Mouse (Mus musculus): ENCODE measurements at regions not wholly inside any gene's neighbourhood (a gene's known extent, or its start where the extent isn't known, plus 50 kb on each side); places are given as distances from the start of the nearest gene placed in this dataset.

DNA sequence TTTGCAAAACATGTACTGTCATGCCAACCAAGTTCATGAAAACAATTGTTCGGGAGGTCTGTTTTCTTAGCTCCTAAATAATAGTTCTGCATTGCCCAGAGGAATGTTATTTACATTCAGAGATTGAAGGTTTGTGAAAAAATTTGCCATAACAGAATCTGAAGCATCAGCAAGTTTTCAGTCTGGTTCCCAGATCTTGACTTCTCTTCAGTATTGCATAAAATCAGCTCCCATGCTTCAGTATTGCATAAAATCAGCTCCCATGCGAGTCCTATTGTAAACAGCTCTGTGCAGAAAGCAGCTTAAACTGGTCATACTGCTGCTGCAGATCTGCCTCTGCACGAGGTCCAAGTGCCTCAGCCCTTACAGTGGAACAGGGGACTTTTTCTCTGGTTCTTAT, 155.5 kb downstream of the Cxcl12 start:
- no peaks in the 10 kb centered on the region for H3K9me3 ChIP-seq
- whole genome bisulfite sequencing: 75% methylated on average over 3 of the region's 3 CpGs
- H3K27ac ChIP-seq: no peak overlapping the region

GRCm38 (mm10) chr6:117326835-117327775, 158.8 kb downstream of the Cxcl12 start:
- peaks cover 49% of the 10 kb centered on the region for H3K4me1 ChIP-seq
- H3K27me3 ChIP-seq (ENCODE audit: insufficient read depth, poor library complexity, severe bottlenecking): no peaks in the 10 kb centered on the region
- DNase-seq (ENCODE audit: low spot score): peak; percentile 90
- H3K4me3 ChIP-seq: no peak overlapping the region
- 53% methylated on average over 18 of the region's 18 CpGs for whole genome bisulfite sequencing
- no peaks in the 10 kb centered on the region for H3K36me3 ChIP-seq
- H3K9me3 ChIP-seq: no peaks in the 10 kb centered on the region
- peak overlapping the region; percentile 67 for H3K27ac ChIP-seq

More for the DNA sequence above, 155.5 kb downstream of the Cxcl12 start:
- Histone ChIP-seq H3K36me3 (no peaks in the 10 kb centered on the region), H3K4me1 (peaks cover 34% of the 10 kb centered on the region), H3K4me3 (no peak overlapping the region), H3K27me3 (ENCODE audit: insufficient read depth, poor library complexity, severe bottlenecking) (no peaks in the 10 kb centered on the region; the same call in 1 of the 2 replicates)
- DNase-seq (ENCODE audit: low spot score): no peak

DNA sequence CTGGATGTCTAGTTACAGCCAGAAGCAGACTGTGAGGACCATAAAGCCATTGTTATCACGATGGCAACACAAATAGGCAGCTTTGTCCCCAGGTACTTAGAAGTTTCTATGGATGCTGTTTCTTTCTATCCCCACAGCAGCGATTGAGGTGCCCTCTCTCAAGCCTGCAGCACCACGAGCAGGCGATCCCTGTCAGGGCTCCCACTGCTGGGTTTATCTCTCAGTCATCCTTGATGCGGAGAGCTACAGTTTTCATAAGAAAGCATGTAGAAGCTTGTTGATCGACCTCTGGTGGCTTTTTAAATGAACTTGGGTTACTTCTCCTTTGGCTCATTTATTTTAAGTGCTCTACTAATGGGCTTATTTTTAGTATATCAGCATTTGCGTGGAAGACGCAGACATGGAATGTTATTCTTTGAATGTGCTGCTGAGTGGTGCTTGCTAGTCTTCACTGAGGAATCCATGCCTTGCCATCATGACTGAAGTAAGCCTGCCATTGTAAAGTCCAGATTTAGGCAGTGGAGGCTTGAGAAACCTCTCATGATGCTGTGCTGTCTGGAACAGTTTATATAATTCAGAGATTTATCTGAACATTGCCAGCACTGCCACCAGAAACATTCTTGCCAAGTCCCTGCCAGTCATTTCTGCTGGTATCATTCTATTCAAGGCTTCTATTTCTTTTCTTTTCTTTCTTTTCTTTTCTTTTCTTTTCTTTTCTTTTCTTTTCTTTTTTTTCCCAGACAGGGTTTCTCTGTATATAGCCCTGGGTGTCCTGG, 161.0 kb downstream of the Cxcl12 start:
- 39% methylated on average over 8 of the region's 8 CpGs for WGBS
- Histone ChIP-seq H3K27ac (no peak overlapping the region), H3K9me3 (no peaks in the 10 kb centered on the region), H3K27me3 (ENCODE audit: insufficient read depth, poor library complexity, severe bottlenecking) (no peaks in the 10 kb centered on the region), H3K36me3 (no peaks in the 10 kb centered on the region), H3K4me3 (no peak overlapping the region), H3K4me1 (peaks cover 49% of the 10 kb centered on the region)
- DNase-seq (ENCODE audit: low spot score): no peak

DNA sequence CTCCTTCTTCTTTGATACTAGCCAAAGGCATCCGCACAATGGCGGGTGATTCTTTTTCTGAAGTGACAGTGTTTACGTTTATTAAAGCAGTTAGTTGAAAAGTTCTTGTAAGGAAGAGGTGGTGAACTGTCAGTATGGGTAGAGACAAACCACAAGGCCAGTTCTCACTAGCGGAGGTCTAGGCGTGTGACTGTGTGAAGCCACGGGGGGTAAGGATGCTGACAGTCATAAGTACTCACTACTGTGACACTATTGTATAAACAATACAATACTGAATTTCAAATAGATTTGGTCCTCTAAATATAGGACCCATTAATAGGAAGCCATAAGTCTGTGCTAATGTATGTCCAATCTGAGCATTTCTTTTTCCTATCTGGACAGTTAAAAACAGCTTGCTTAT, 161.9 kb downstream of the Cxcl12 start:
- no peaks in the 10 kb centered on the region for H3K9me3 ChIP-seq
- no peak for DNase-seq (ENCODE audit: low spot score)
- H3K27me3 ChIP-seq (ENCODE audit: insufficient read depth, poor library complexity, severe bottlenecking): no peaks in the 10 kb centered on the region
- no peak overlapping the region for H3K4me3 ChIP-seq
- peaks cover 45% of the 10 kb centered on the region for H3K4me1 ChIP-seq
- no peak overlapping the region for H3K27ac ChIP-seq
- 75% methylated on average over 6 of the region's 6 CpGs for WGBS
- no peaks in the 10 kb centered on the region for H3K36me3 ChIP-seq

GRCm38 (mm10) chr6:117330726-117331360, 162.5 kb downstream of the Cxcl12 start:
- Histone ChIP-seq H3K27ac (no peak overlapping the region), H3K9me3 (no peaks in the 10 kb centered on the region), H3K4me3 (no peak overlapping the region), H3K36me3 (no peaks in the 10 kb centered on the region), H3K4me1 (peaks cover 42% of the 10 kb centered on the region), H3K27me3 (ENCODE audit: insufficient read depth, poor library complexity, severe bottlenecking) (no peaks in the 10 kb centered on the region)
- 30% methylated on average over 5 of the region's 5 CpGs for WGBS
- DNase-seq (ENCODE audit: low spot score): no peak

GRCm38 (mm10) chr6:117332641-117333040, 164.3 kb downstream of the Cxcl12 start:
- Histone ChIP-seq H3K27me3 (ENCODE audit: insufficient read depth, poor library complexity, severe bottlenecking) (no peaks in the 10 kb centered on the region), H3K36me3 (no peaks in the 10 kb centered on the region), H3K27ac (no peak overlapping the region), H3K9me3 (no peaks in the 10 kb centered on the region), H3K4me3 (no peak overlapping the region), H3K4me1 (peaks cover 24% of the 10 kb centered on the region)
- no peak for DNase-seq (ENCODE audit: low spot score)
- WGBS: 55% methylated on average over 6 of the region's 6 CpGs

- H3K4me3 ChIP-seq: no peak overlapping the region
- DNase-seq (ENCODE audit: low spot score): no peak
- no peaks in the 10 kb centered on the region for H3K9me3 ChIP-seq
- H3K27ac ChIP-seq: no peak overlapping the region
- 91% methylated on average over 3 of the region's 3 CpGs for WGBS
- H3K27me3 ChIP-seq (ENCODE audit: insufficient read depth, poor library complexity, severe bottlenecking): no peaks in the 10 kb centered on the region
- H3K36me3 ChIP-seq: no peaks in the 10 kb centered on the region
- H3K4me1 ChIP-seq: no peaks in the 10 kb centered on the region
Measured at GRCm38 (mm10) chr6:117342123-117342522, 173.8 kb downstream of the Cxcl12 start.

DNA sequence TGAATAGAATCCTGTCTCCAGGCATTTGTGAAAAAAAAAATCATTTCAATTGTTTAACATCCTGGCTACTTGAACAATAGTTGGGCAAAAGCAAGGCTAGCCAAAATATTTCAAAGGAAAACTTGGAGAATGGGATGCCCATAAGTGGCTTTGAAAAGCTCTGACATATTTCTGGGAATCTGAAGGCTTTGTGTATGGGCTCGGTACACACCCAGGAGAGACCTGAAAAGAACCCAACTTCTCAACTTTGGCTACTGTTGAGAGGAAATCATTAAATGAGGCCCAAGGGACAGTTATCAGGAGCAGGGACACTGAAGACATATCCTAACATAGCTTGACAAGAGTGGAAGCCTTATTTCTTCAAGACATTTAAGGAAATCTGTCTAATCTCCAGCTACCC, 179.0 kb downstream of the Cxcl12 start:
- no peak overlapping the region for H3K27ac ChIP-seq
- H3K36me3 ChIP-seq: no peaks in the 10 kb centered on the region
- no peaks in the 10 kb centered on the region for H3K4me1 ChIP-seq
- no peaks in the 10 kb centered on the region for H3K27me3 ChIP-seq (ENCODE audit: insufficient read depth, poor library complexity, severe bottlenecking)
- 83% methylated on average over 1 of the region's 1 CpGs for WGBS
- no peaks in the 10 kb centered on the region for H3K9me3 ChIP-seq
- DNase-seq (ENCODE audit: low spot score): no peak
- H3K4me3 ChIP-seq: no peak overlapping the region

DNA sequence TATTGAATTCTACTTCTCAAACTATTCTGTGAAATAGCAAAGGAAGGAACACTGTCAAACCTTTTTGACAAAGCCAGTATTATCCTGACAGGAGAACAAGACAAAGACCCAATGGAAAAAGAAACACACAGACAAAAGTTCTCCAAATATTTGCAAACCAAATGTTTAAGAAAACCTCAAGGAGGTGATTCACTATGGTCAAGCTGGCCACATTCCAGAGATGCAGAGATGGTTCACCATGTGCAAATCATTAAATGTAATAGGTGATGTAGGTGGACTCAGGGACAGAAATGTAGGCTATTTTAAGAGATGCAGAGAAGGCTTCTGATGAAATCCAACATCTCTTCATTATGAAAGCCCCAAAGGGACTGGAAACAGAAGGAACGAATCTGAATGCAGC, 183.5 kb downstream of the Cxcl12 start:
- Histone ChIP-seq H3K9me3 (no peaks in the 10 kb centered on the region), H3K4me3 (no peak overlapping the region), H3K36me3 (no peaks in the 10 kb centered on the region), H3K4me1 (no peaks in the 10 kb centered on the region), H3K27me3 (ENCODE audit: insufficient read depth, poor library complexity, severe bottlenecking) (no peaks in the 10 kb centered on the region), H3K27ac (no peak overlapping the region)
- no peak for DNase-seq (ENCODE audit: low spot score)
- WGBS: 75% methylated on average over 1 of the region's 1 CpGs

GRCm38 (mm10) chr6:117353091-117353490, 184.8 kb downstream of the Cxcl12 start:
- 90% methylated on average over 3 of the region's 3 CpGs for WGBS
- H3K4me1 ChIP-seq: no peaks in the 10 kb centered on the region
- H3K9me3 ChIP-seq: no peaks in the 10 kb centered on the region
- DNase-seq (ENCODE audit: low spot score): no peak
- no peak overlapping the region for H3K4me3 ChIP-seq
- H3K27ac ChIP-seq: no peak overlapping the region
- no peaks in the 10 kb centered on the region for H3K27me3 ChIP-seq (ENCODE audit: insufficient read depth, poor library complexity, severe bottlenecking)
- H3K36me3 ChIP-seq: no peaks in the 10 kb centered on the region

DNA sequence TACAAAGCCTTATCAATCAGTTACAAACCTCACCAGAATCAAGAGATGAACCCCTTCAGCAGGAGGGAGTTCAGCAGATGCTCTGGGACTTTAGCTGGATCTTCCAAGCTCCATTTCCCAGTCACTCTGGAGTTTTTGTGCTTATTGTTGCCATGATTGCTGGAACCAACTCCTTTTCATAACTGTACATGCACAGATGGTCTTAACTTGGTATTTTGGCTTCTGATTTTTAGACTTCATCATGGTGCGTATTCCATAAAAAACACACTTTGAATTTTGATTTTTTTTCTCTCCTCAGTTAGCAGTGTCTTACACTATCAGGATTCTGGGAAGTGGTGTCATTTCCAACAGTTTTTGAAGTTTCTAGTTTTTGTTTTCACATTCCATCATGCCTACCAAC, 187.8 kb downstream of the Cxcl12 start:
- no peak overlapping the region for H3K27ac ChIP-seq
- no peaks in the 10 kb centered on the region for H3K27me3 ChIP-seq (ENCODE audit: insufficient read depth, poor library complexity, severe bottlenecking)
- H3K4me1 ChIP-seq: no peaks in the 10 kb centered on the region
- H3K9me3 ChIP-seq: no peaks in the 10 kb centered on the region
- 93% methylated on average over 1 of the region's 1 CpGs for WGBS
- no peak for DNase-seq (ENCODE audit: low spot score)
- H3K4me3 ChIP-seq: no peak overlapping the region
- no peaks in the 10 kb centered on the region for H3K36me3 ChIP-seq

DNA sequence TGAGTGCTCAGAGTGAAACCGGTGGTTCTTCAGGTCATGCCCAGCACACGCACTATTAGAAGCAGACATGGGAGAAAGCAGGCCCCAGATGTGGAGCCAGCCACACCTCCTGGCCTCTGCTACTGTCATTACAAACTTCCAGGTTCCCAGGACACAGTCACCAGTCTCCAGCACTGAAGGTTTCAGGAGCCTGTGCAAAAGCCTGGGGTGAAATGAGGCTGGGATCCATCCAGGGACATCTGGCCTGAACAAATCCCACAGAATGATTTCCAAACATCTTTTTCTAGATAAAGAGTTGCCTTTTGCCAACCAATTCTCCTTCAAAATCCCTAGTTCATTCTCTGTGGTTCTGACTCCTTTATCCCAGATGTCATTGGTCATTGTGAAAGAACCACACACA, 191.1 kb downstream of the Cxcl12 start:
- Histone ChIP-seq H3K36me3 (no peaks in the 10 kb centered on the region), H3K27me3 (ENCODE audit: insufficient read depth, poor library complexity, severe bottlenecking) (no peaks in the 10 kb centered on the region), H3K4me3 (no peak overlapping the region), H3K27ac (no peak overlapping the region), H3K9me3 (no peaks in the 10 kb centered on the region), H3K4me1 (no peaks in the 10 kb centered on the region)
- DNase-seq (ENCODE audit: low spot score): no peak
- WGBS: 79% methylated on average over 2 of the region's 2 CpGs

- Histone ChIP-seq H3K9me3 (no peaks in the 10 kb centered on the region), H3K27me3 (ENCODE audit: insufficient read depth, poor library complexity, severe bottlenecking) (peaks cover 7% of the 10 kb centered on the region; the same call in 1 of the 2 replicates), H3K27ac (no peak overlapping the region), H3K36me3 (no peaks in the 10 kb centered on the region), H3K4me3 (no peak overlapping the region), H3K4me1 (no peaks in the 10 kb centered on the region)
- WGBS: 74% methylated on average over 6 of the region's 6 CpGs
- no peak for DNase-seq (ENCODE audit: low spot score)
Measured at GRCm38 (mm10) chr6:117366563-117366962, 198.2 kb downstream of the Cxcl12 start.

Data from heart, embryonic 10.5 days (tissue).